Mouse (Mus musculus): ENCODE measurements around the gene D030056L22Rik. TPM values are rescaled to one million over a fixed set of nuclear protein-coding genes. Genes with fewer than 3 reads are reported as not detected.

D030056L22Rik gene
- polyA plus RNA-seq, 1 experiment: 6.8 TPM

GRCm38 (mm10) chr19:18731077-18731476, 18.1 kb downstream of the D030056L22Rik start:
- no peak for DNase-seq (ENCODE audit: low read depth)

DNA sequence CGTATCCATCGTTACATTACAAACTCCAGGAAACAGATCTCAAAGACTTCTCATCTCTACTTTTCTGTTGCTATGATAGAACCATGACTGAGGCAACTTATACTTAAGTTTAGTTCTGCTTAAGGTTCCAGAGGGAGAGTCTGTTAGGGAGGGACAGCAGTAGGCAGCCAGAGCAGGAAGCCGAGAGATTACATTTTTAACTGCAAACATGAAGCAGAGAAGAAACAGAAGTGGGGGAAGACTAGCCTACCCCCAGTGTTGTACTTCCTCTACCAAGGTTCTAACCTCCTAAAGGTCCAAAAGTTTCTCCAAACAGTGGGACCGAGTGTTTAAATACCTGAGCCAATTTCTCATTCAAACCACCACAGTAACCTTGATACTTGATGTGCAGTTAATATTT, 22.9 kb downstream of the D030056L22Rik start:
- DNase-seq (ENCODE audit: low read depth): no peak

GRCm38 (mm10) chr19:18739146-18739545, 26.2 kb downstream of the D030056L22Rik start:
- DNase-seq (ENCODE audit: low read depth): no peak

DNA sequence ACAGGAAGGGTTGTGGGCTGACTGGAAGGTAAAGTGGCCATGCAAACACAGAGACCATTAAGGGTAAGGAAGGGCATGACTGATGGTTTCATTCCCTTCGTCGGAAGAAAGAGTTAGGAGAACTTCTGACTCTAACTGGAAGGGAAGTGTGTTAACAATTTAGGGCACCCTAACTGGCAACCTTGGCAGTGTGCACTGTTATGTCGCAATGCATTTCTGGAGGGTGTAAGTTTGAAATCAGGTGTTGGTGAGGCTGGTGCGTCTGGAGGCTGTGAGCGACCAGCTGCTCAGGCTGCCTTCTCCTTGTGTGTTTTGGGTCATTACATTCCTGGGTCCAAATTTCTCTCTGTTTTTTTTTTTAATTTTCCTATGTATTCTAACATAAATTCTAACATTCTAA, 31.0 kb downstream of the D030056L22Rik start:
- DNase-seq (ENCODE audit: low read depth): no peak

GRCm38 (mm10) chr19:18746576-18747340, 33.8 kb downstream of the D030056L22Rik start:
- peak; percentile 51 for DNase-seq (ENCODE audit: low read depth)

GRCm38 (mm10) chr19:18747379-18747778, 34.4 kb downstream of the D030056L22Rik start:
- DNase-seq (ENCODE audit: low read depth): no peak

DNA sequence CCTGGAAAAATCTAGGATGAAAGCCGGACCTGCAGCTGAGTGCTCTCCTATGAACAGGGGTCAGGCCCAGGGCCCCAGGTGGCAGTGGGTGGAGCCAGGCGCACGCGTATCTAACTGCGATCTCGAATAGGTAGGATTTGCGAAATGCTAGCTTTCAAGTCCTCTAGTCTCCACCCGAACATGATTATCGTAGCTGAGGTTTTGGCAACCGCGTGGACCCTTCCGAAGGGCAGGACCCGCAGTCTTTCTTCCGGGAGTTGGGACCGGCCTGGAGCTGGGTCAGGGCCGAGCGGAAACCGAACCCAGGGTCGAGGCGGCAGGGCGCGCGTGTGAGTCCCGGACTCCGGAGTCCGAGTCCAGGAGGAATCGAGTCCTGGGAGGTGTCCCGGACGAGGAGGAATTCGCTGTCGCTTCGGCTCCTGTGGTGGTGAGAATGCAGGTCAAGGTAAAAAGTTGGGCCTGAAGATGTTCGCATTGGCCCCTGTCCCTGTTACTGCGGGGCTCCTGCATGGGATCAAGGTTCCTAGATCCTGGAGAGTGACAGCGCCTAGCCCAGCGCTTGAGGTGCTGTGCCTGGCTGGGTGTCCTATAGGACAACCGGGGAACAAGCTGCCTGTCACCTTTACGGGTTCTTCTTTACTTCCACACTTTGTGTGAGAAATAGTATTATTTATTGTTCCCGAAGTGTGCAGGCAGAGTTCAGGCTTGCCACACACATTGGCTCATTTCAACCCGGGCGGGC, 36.8 kb downstream of the D030056L22Rik start, which contains the start of gene Trpm6:
Trpm6 (plus strand) TSS at position 386 of the 742 bp plus-strand sequence.
- no peak for DNase-seq (ENCODE audit: low read depth)

DNA sequence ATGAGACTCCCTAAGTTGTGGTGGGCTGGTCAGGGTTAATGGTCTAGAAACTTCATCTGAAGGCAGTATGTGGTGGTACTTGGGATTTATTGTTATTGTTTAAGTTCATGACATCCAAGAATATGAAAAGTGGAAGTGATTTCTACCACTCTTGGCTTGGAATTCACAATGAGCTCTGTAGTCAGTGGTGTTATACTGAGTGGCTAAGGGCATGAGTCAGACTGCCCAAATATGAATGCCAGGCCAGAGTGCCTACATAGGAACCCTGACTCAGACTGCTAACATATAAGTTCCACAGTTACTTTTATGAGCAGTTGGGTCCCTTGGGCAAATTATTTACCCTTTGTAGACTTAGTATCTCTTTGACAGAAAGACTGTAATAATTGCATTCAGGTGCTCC, 44.2 kb downstream of the D030056L22Rik start:
- no peak for DNase-seq (ENCODE audit: low read depth)

GRCm38 (mm10) chr19:18757706-18758105, 44.7 kb downstream of the D030056L22Rik start:
- no peak for DNase-seq (ENCODE audit: low read depth)

- no peak for DNase-seq (ENCODE audit: low read depth)
These were observed 45.3 kb downstream of the D030056L22Rik start for GRCm38 (mm10) chr19:18758269-18758668.

- DNase-seq (ENCODE audit: low read depth): no peak
These were observed 45.9 kb downstream of the D030056L22Rik start for GRCm38 (mm10) chr19:18758916-18759315.

DNA sequence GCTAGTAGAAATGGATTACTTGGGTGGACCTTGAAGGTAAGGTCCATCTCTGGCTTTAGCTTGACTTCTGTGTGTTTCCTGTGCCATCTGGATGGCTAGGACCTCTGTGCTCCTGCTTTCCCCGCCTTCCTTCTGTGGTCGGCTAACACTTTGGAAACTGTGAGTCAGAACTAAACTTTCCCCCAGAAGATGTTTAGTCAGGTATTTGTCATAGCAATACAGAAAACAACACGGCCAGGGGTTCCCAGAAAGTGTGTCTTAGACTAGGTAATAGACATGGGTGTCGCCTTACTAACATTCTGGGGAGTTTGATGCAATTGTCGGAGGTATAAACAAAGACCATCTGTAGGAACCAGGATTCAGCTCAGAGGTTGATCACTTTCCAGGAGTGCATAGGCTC, 53.4 kb downstream of the D030056L22Rik start:
- DNase-seq (ENCODE audit: low read depth): no peak

Other genes starting within 250 kb of the D030056L22Rik start
- gene Ostf1, start 81.4 kb upstream of the D030056L22Rik start, polyA plus RNA-seq (2012; rRNA removed): 53.6 and 58.6 TPM in 2 replicates
- 13.7 and 18.3 TPM in 2 replicates for gene Nmrk1, start 81.2 kb upstream of the D030056L22Rik start, polyA plus RNA-seq (2012; rRNA removed)
- 7.6 and 9.4 TPM in 2 replicates for gene Carnmt1, start 42.4 kb upstream of the D030056L22Rik start, polyA plus RNA-seq (2012; rRNA removed)
- gene Trpm6, start 36.8 kb downstream of the D030056L22Rik start, polyA plus RNA-seq (2012; rRNA removed): 0.96 and 1.3 TPM in 2 replicates